Mouse (Mus musculus) heart, embryonic 15.5 days (tissue): ENCODE data around the gene Rragd. TPM values are rescaled to one million over a fixed set of nuclear protein-coding genes. Genes with fewer than 3 reads are reported as not detected.
"Not testable (repeated sequence)": the region's sequence is repeated elsewhere in the genome, so short reads cannot be mapped to it uniquely, and the experiment has no call there.

Experiments used
- ATAC-seq: fragments of 200-750 bp; cut with Nextera tagmentation; replicated peaks from 2 replicates; pipeline ENCODE4 v1.8.0; 2017; ENCODE audit warnings: low read depth, moderate TSS enrichment; ENCODE audit not compliant: insufficient number of reproducible peaks, insufficient read depth, low FRiP score
- H3K27ac ChIP-seq: fragments of 300-500 bp; sonication (generic); 2 replicates; pipeline ENCODE4 v1.5.1; 2015; ENCODE audit warnings: mild to moderate bottlenecking, inconsistent platforms
- H3K27me3 ChIP-seq: fragments of 300-500 bp; sonication (generic); 2 replicates; pipeline ENCODE4 v1.6.1; 2015; ENCODE audit warnings: inconsistent platforms
- H3K36me3 ChIP-seq: fragments of 300-500 bp; sonication (generic); 2 replicates; pipeline ENCODE4 v1.6.1; 2015; ENCODE audit warnings: mild to moderate bottlenecking, inconsistent platforms
- H3K4me1 ChIP-seq: fragments of 300-500 bp; sonication (generic); replicated peaks from 2 replicates; pipeline ENCODE4 v1.6.1; 2015; ENCODE audit warnings: inconsistent platforms
- H3K4me2 ChIP-seq: fragments of 300-500 bp; sonication (generic); 2 replicates; pipeline ENCODE4 v1.6.1; 2015; ENCODE audit warnings: inconsistent platforms, mild to moderate bottlenecking, moderate library complexity
- H3K4me3 ChIP-seq: fragments of 300-500 bp; sonication (generic); 2 replicates; pipeline ENCODE4 v1.5.1; 2015; ENCODE audit warnings: mild to moderate bottlenecking, inconsistent platforms
- H3K9ac ChIP-seq: fragments of 300-500 bp; sonication (generic); 2 replicates; pipeline ENCODE4 v1.6.1; 2015; ENCODE audit warnings: mild to moderate bottlenecking, inconsistent platforms
- H3K9me3 ChIP-seq: fragments of 300-500 bp; sonication (generic); replicated peaks from 2 replicates; pipeline ENCODE4 v1.6.1; 2016; ENCODE audit warnings: inconsistent platforms
- WGBS: fragments of 180-500 bp; shearing (Covaris S2); methylation state at CpG from one replicate; pipeline ENCODE4 v1.1.7; 2015; ENCODE audit warnings: mixed read lengths; 5-methylcytosine and 5-hydroxymethylcytosine counted together
- polyA plus RNA-seq: library from polyadenylated mRNA; unstranded; fragments of >200 nt; fragmentation: Nextera tagmentation; extraction: Ambion mirVana; gene quantifications from 2 replicates; pipeline ENCODE4 v1.2.1, GENCODE M21; 2015

The Rragd gene
- polyA plus RNA-seq, 1 experiment from 2014 or later: 52.3 TPM

DNA sequence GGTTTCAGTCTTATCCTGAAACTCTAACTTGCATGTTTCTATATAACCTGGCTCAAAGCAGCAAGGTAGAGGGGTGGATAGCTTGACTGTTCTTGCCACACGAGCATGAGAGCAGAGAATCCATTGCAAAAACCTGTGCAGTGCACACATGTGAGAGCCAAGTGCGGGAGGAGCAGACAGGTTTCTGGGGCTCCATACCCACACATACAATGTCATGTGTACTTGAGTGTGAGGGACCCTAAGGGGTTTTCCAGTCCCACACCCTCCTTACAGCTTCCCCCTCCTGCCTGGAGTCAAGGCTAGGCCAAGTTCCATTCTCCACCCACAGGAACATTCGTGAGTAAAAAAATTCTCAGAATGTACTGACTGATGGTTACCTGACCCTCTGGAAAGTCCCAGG lies 21.4 kb upstream of the Rragd start:
- 75% methylated on average over 3 of the region's 3 CpGs for WGBS
- no peak overlapping the region for H3K4me3 ChIP-seq
- H3K4me1 ChIP-seq: no peaks in the 10 kb centered on the region

GRCm38 (mm10) chr4:32964619-32965018 lies 18.2 kb upstream of the Rragd start:
- H3K36me3 ChIP-seq, H3K4me1 ChIP-seq, H3K4me2 ChIP-seq, ATAC-seq, H3K27me3 ChIP-seq, H3K9me3 ChIP-seq, H3K4me3 ChIP-seq, H3K27ac ChIP-seq, H3K9ac ChIP-seq: not testable (repeated sequence)
- WGBS: 82% methylated on average over 19 of the region's 19 CpGs

More for the DNA sequence above, 21.4 kb upstream of the Rragd start:
- Histone ChIP-seq H3K4me2 (no peak overlapping the region), H3K9me3 (no peaks in the 10 kb centered on the region), H3K9ac (no peak overlapping the region), H3K36me3 (no peaks in the 10 kb centered on the region), H3K27ac (no peak overlapping the region), H3K27me3 (no peaks in the 10 kb centered on the region)
- no peak for ATAC-seq

- no peak for ATAC-seq
- 82% methylated on average over 4 of the region's 4 CpGs for WGBS
- Histone ChIP-seq H3K27me3 (no peaks in the 10 kb centered on the region), H3K4me2 (no peak overlapping the region), H3K9me3 (0 out of 2 replicates have a peak, but pooled peaks cover 14% of the 10 kb centered on the region), H3K4me1 (peaks cover 10% of the 10 kb centered on the region), H3K9ac (no peak overlapping the region), H3K27ac (no peak overlapping the region), H3K4me3 (no peak overlapping the region), H3K36me3 (no peaks in the 10 kb centered on the region)
Measured at GRCm38 (mm10) chr4:32977331-32977730, 5.5 kb upstream of the Rragd start.

- H3K27me3 ChIP-seq: no peaks in the 10 kb centered on the region
- H3K4me1 ChIP-seq: peaks cover 22% of the 10 kb centered on the region
- no peak overlapping the region for H3K4me3 ChIP-seq
- no peaks in the 10 kb centered on the region for H3K9me3 ChIP-seq
- H3K36me3 ChIP-seq: no peaks in the 10 kb centered on the region
- H3K27ac ChIP-seq: no peak overlapping the region
- no peak for ATAC-seq
- WGBS: 82% methylated on average over 3 of the region's 3 CpGs
- no peak overlapping the region for H3K9ac ChIP-seq
- H3K4me2 ChIP-seq: no peak overlapping the region
Measured at GRCm38 (mm10) chr4:32980061-32980460, 2.8 kb upstream of the Rragd start.

GRCm38 (mm10) chr4:32981617-32982016 lies 1.2 kb upstream of the Rragd start:
- Histone ChIP-seq H3K4me1 (peaks cover 34% of the 10 kb centered on the region), H3K9ac (no peak overlapping the region), H3K9me3 (no peaks in the 10 kb centered on the region), H3K4me3 (peak overlapping the region; percentile 69; the same call in 1 of the 2 replicates), H3K4me2 (peak overlapping the region; percentile 94), H3K36me3 (no peaks in the 10 kb centered on the region), H3K27ac (peak overlapping the region; percentile 48; the same call in 1 of the 2 replicates), H3K27me3 (no peaks in the 10 kb centered on the region)
- 6% methylated on average over 5 of the region's 5 CpGs for WGBS
- no peak for ATAC-seq

DNA sequence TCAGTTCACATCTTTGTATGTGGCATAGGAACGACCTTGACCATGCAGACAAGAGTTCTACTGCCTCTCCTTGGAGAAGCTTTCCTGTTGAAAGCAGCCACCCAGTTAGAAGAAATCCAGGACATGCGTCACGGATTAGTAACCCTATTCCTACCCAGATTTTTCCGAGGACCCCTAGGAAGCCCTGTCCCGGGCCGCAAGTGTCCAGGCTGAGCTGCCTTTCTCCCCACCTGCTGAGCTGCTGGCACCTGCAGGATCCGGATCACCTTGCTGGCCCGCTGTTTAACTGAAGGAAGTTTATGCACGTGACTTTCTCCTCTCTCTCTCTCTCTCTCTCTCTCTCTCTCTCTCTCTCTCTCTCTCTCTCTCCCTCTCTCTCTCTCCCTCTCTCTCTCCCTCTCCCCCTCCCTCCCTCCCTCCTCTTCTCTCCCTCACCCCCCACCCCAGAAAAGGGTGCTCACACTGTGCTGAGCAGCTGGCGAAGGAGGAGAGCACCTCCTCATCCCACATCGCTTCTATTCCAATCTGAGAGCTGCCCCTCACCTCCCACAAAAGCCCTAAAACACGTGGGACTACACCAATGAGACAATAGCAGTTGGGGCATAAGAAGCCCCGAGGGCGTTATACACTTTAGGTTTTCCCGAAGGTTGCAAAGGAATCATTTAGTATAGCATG lies 659 bp upstream of the Rragd start:
- Histone ChIP-seq H3K4me2 (peak overlapping the region; percentile 94), H3K27me3 (no peaks in the 10 kb centered on the region), H3K9ac (no peak overlapping the region), H3K27ac (peak overlapping the region; percentile 82), H3K9me3 (no peaks in the 10 kb centered on the region), H3K36me3 (no peaks in the 10 kb centered on the region), H3K4me1 (peaks cover 37% of the 10 kb centered on the region), H3K4me3 (peak overlapping the region; percentile 69)
- WGBS: 3% methylated on average over 15 of the region's 15 CpGs
- 0 out of 2 replicates have a peak, but pooled peaks have one; percentile 2 for ATAC-seq

DNA sequence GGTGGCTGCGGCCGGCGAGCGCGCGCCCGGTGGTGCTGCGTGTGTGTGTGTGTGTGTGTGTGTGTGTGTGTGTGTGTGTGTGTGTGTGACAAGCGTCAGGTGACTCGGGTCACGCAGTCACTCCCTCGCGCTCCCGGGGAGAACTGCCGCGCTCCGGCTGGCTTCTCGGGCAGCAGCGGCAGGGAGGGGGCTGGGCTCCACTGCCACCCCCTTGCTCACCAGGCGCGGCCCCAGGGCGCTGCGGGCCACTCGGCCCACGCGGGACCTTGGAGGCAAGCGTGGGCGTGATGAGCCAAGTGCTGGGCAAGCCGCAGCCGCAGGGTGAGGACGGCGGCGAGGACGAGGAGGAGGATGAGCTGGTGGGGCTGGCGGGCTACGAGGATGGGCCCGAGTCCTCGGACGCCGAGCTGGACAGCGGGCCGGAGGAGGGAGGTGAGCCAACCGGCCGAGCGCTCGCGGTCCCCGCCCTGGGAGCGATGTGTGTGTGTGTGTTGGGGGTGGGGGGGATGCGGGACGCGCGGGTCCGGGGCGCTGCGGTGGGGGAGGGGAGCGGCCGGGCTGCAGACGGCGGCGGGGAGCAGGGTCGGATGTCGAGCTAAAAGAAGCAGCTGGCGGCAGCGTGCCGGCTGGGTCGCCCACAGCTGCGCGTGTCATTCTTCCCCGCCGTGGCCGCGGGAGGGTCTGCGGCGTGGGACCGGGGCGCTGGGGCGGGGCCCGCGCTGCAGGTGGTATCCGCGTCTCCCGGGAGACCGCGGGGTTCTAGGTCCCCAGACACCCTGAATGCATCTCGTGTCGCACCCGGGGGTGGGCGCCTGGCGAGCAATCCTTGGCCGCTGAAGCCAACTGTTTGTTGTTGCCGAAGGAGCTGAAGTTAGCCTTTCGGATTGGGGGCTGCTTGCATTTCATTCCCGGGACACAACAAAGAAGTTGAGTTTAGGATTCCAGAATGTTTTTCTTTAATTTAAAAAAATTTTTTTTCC lies 629 bp downstream of the Rragd start:
- ATAC-seq: peak; percentile 74
- no peaks in the 10 kb centered on the region for H3K27me3 ChIP-seq
- H3K9ac ChIP-seq: peak overlapping the region; percentile 74
- under 1% methylated on average over 76 of the region's 94 CpGs for WGBS
- H3K9me3 ChIP-seq: no peaks in the 10 kb centered on the region
- H3K36me3 ChIP-seq: no peaks in the 10 kb centered on the region
- peaks cover 37% of the 10 kb centered on the region for H3K4me1 ChIP-seq
- H3K4me2 ChIP-seq: peak overlapping the region; percentile 94
- peak overlapping the region; percentile 82 for H3K27ac ChIP-seq
- H3K4me3 ChIP-seq: peak overlapping the region; percentile 69

DNA sequence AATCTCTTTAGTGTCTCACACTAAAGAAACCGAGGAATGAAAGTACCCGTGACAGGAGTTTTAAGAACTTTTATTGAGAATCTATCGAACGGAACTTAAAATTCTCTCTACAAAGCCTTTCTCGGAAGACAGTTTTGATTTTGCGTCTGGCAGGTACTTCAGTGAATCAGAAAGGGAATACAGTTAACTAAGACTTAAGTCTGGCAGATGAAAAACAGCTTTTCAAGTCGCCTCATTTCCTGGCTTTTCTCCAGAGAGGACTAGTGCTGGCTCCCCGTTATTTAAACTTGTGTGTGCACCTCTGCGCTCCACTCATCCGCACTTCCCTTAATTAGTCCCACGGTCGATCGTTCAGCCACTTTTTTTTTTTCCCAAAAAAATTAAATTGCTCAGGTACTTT lies 1.4 kb downstream of the Rragd start:
- Histone ChIP-seq H3K36me3 (no peaks in the 10 kb centered on the region), H3K27ac (peak overlapping the region; percentile 82), H3K4me2 (peak overlapping the region; percentile 94), H3K27me3 (no peaks in the 10 kb centered on the region), H3K4me1 (peaks cover 37% of the 10 kb centered on the region), H3K4me3 (peak overlapping the region; percentile 69), H3K9ac (peak overlapping the region; percentile 74), H3K9me3 (no peaks in the 10 kb centered on the region)
- 2% methylated on average over 13 of the region's 13 CpGs for WGBS
- no peak for ATAC-seq

DNA sequence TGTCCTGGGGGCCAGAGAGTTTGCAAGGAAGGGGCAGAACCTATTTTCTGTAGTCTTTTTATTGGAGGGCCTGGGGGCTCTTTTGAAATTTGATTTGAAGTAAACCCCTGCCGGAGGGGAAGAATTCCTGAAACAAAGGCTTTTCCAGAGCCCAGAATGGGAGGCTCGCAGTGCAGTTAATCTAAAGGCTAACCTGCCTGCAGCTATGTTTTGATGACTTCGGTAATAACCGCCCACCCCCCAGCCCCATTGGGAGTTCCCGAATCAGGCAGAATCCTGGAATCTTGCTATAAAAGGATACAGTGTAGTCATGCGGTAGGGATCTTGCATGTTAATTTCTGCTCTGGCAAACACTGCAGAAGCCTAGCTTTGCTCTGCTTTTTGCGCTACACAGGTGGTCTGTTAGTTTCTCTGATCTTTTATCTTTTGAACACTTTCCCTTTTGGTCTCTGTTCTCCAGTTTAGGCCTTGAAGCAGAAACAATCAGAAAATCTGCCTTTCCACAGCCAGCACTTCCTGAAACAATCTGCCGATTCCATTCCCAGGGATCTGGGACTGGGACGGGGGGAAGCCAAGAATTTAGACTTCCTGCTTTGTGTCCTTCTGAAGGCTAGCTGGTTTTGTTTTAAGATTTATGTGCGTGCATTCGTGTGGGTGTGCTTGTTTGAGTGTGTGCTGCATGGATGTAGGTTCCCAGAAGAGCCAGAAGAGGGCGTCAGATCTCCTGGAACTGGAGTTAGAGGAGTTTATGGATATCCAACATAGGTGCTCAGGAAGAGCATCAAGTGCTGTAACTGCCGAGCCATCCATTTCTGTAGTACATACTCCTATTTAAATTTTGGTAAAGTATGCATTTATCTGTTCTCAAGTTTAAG lies 2.2 kb downstream of the Rragd start:
- H3K9ac ChIP-seq: peak overlapping the region; percentile 74; the same call in 1 of the 2 replicates
- peak overlapping the region; percentile 94 for H3K4me2 ChIP-seq
- no peaks in the 10 kb centered on the region for H3K36me3 ChIP-seq
- peaks cover 37% of the 10 kb centered on the region for H3K4me1 ChIP-seq
- no peak for ATAC-seq
- WGBS: 18% methylated on average over 13 of the region's 13 CpGs
- H3K27ac ChIP-seq: peak overlapping the region; percentile 82
- H3K27me3 ChIP-seq: no peaks in the 10 kb centered on the region
- H3K9me3 ChIP-seq: no peaks in the 10 kb centered on the region
- H3K4me3 ChIP-seq: peak overlapping the region; percentile 69

GRCm38 (mm10) chr4:32985684-32986083 lies 2.8 kb downstream of the Rragd start:
- Histone ChIP-seq H3K27ac (peak overlapping the region; percentile 82), H3K9me3 (no peaks in the 10 kb centered on the region), H3K27me3 (no peaks in the 10 kb centered on the region), H3K4me2 (peak overlapping the region; percentile 94; the same call in 1 of the 2 replicates), H3K36me3 (no peaks in the 10 kb centered on the region), H3K9ac (no peak overlapping the region), H3K4me1 (peaks cover 37% of the 10 kb centered on the region), H3K4me3 (peak overlapping the region; percentile 69; the same call in 1 of the 2 replicates)
- 10% methylated on average over 3 of the region's 3 CpGs for WGBS
- peak; percentile 33 for ATAC-seq
